Mouse (Mus musculus) MEL (cell line): ENCODE measurements at regions not wholly inside any gene's neighbourhood (a gene's known extent, or its start where the extent isn't known, plus 50 kb on each side); places are given as distances from the start of the nearest gene placed in this dataset.

Experiments
- CTCF ChIP-seq, 3 experiments: IDR thresholded peaks in 2 of 3; conservative IDR thresholded peaks in 1 of 3; 2 replicates each; pipeline ENCODE4 v1.5.1; 2011 to 2012; ENCODE audit warnings: low read length in 3 of 3, low read depth in 2 of 3, mild to moderate bottlenecking in 2 of 3, improper control_type of control experiment in 1 of 3, inconsistent platforms in 1 of 3, mixed read lengths in 1 of 3, moderate library complexity in 1 of 3; ENCODE audit not compliant: control insufficient read depth in 1 of 3, insufficient read depth in 1 of 3, poor library complexity in 1 of 3, severe bottlenecking in 1 of 3
- ELF1 ChIP-seq: IDR thresholded peaks from 2 replicates; pipeline ENCODE4 v1.6.1; 2014; ENCODE audit warnings: low read depth, mild to moderate bottlenecking, inconsistent platforms, low read length, improper control_type of control experiment, moderate library complexity
- JUND ChIP-seq: IDR thresholded peaks from 2 replicates; pipeline ENCODE4 v1.6.1; 2011; ENCODE audit warnings: low read depth, mild to moderate bottlenecking, improper control_type of control experiment, low read length
- POLR2A ChIP-seq, 2 experiments: IDR thresholded peaks; 2 replicates each; pipeline ENCODE4 v1.6.1; 2011 to 2012; ENCODE audit warnings: low read length in 2 of 2, mild to moderate bottlenecking in 2 of 2, control low read depth in 1 of 2, improper control_type of control experiment in 1 of 2, low read depth in 1 of 2, moderate library complexity in 1 of 2; ENCODE audit not compliant: control insufficient read depth in 1 of 2, insufficient read depth in 1 of 2, poor library complexity in 1 of 2
- RCOR1 ChIP-seq: IDR thresholded peaks from 2 replicates; pipeline ENCODE4 v1.6.1; 2012; ENCODE audit warnings: low read depth, mild to moderate bottlenecking, inconsistent platforms, low read length, improper control_type of control experiment
- TAL1 ChIP-seq: IDR thresholded peaks from 2 replicates; pipeline ENCODE4 v1.6.1; 2012; ENCODE audit warnings: mild to moderate bottlenecking, inconsistent platforms, low read length, moderate library complexity, mixed read lengths
- ZC3H11A ChIP-seq: IDR thresholded peaks from 2 replicates; pipeline ENCODE4 v1.6.1; 2012; ENCODE audit warnings: low read depth, mild to moderate bottlenecking, inconsistent platforms, low read length, improper control_type of control experiment
- ZNF384 ChIP-seq: IDR thresholded peaks from 2 replicates; pipeline ENCODE4 v1.6.1; 2012; ENCODE audit warnings: low read depth, mild to moderate bottlenecking, inconsistent platforms, low read length, improper control_type of control experiment

- no peak for TF ChIP-seq POLR2A (IDR thresholded peaks at IDR 0.05; ENCODE audit: control insufficient read depth in 1 of 2, insufficient read depth in 1 of 2, low read depth in 1 of 2, low read length in 2 of 2, poor library complexity in 1 of 2)
- TF ChIP-seq ZNF384: no peak
- no peak for TF ChIP-seq CTCF (IDR thresholded peaks at IDR 0.05 in 2 of 3, conservative IDR thresholded peaks at IDR 0.05 in 1 of 3; ENCODE audit: control insufficient read depth in 1 of 3, insufficient read depth in 1 of 3, low read depth in 2 of 3, low read length in 3 of 3, poor library complexity in 1 of 3, severe bottlenecking in 1 of 3)
- no peak for TF ChIP-seq JUND
- no peak for TF ChIP-seq ELF1
- no peak for TF ChIP-seq TAL1
- no peak for TF ChIP-seq ZC3H11A
- no peak for TF ChIP-seq RCOR1
Observed at GRCm38 (mm10) chr13:102624461-102624860, 68.9 kb upstream of the Cd180 start.
